Mouse (Mus musculus) megakaryocyte-erythroid progenitor cell, adult 5-6 weeks (primary cell): ENCODE results near the gene Flcn. TPM values are rescaled to one million over a fixed set of nuclear protein-coding genes. Genes with fewer than 3 reads are reported as not detected.

ENCODE experiments used
- ATAC-seq: replicated peaks from 2 replicates; pipeline ENCODE4 v1.8.0; 2016; ENCODE audit warnings: mild to moderate bottlenecking, inconsistent platforms; ENCODE audit not compliant: severe bottlenecking, poor library complexity, low FRiP score, low TSS enrichment
- total RNA-seq, 2 experiments: library from RNA; stranded (forward) in 1 of 2; stranded (reverse) in 1 of 2; fragments of 200-1000, 215-1000 nt in 1 of 2; fragments of >200 nt in 1 of 2; fragmentation: Nextera tagmentation in 1 of 2; gene quantifications; 2 replicates each; pipeline ENCODE4 v1.2.3; 2014 to 2017

Flcn gene
- total RNA-seq, 2 experiments from 2014 or later: 21.1 to 31.1 TPM

- ATAC-seq: no peak
Observed at GRCm38 (mm10) chr11:59775435-59776148, 34.2 kb downstream of the Flcn start.

GRCm38 (mm10) chr11:59774522-59774921, 35.3 kb downstream of the Flcn start:
- peak; percentile 66 for ATAC-seq

GRCm38 (mm10) chr11:59772902-59773301, 36.9 kb downstream of the Flcn start:
- no peak for ATAC-seq

- ATAC-seq: no peak
Observed at GRCm38 (mm10) chr11:59772291-59772690, 37.5 kb downstream of the Flcn start.

DNA sequence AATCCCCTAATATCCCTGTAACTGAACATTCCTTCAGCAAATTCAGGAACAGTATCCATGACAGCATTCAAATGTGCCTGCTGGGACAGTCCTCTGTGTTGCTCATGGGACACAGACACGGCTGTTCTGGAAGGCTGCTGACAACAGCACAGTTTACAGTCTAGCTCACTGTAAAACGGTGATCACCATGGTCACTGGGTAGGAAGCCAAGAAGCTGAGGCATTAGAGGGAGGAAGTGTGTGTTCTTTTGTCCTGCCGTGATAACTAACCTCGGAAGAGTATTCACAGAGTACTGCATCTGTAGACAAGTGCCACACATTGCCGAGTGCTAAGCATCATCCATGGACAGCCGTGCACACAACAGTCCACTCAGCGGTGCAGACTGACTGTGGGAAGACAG, 39.1 kb downstream of the Flcn start:
- 0 out of 2 replicates have a peak, but pooled peaks have one; percentile 34 for ATAC-seq

GRCm38 (mm10) chr11:59769738-59770137, 40.1 kb downstream of the Flcn start:
- ATAC-seq: no peak

DNA sequence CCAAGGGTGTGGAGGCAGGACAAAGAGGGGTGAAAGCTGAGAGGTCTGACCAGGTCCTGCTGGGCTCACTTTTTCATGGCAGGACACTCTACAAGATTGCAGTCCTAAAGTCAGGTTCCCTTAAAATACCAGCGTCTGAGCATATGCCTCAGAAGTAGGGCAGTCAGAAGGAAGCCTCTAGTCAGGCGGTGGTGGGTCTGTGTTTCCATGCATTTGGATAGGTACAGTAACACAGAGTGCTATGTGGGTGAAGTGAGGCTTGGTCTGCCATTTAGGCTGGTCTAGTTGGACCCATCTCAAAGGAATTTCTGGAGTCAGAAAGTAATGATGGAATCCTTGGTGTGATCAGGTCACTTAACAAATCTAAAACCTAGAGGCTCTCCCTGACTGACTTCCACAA, 40.5 kb downstream of the Flcn start:
- no peak for ATAC-seq

- no peak for ATAC-seq
Observed at GRCm38 (mm10) chr11:59760796-59761195, 49.0 kb downstream of the Flcn start.

- no peak; the same call in 1 of the 2 replicates for ATAC-seq
Observed at GRCm38 (mm10) chr11:59759626-59760025, 50.2 kb downstream of the Flcn start.

DNA sequence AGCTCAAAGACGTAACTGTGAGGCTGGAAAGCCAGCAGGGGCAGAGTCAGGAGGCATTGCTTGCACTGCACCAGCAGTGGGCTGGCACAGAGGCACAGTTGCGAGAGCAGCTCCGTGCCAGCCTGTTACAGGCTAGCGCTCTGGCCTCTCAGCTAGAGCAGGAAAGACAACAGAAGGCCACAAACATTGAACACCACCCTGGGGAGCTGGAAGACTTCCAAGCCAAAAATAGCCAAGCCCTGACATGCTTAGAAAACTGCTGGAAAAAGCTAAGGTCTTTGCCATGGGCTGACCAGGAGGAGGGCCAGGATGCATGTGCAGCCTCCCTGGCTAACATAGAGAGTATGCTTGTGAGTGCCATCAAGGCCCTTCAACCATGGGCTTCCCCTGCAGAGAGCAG, 50.6 kb downstream of the Flcn start:
- no peak for ATAC-seq

GRCm38 (mm10) chr11:59758191-59758985, 51.4 kb downstream of the Flcn start:
- ATAC-seq: no peak

DNA sequence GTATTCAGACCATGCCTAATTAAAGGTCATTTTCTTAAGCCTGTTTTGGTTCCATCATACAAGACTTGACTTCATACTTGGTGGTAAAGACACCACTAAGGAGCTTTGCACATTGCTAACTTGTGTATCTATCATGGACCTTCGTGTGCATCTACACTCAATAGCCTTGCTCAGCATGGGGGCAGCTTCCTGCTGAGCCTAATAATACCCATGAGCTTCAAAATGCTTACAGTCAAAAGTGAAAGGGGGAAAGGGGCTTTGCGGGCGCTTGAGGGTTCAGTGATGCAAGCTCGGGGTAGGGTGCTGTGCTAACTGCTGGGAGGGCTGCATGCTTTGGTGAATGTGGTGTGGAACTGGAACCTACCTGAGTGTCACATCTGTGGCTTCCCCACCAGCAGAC, 53.5 kb downstream of the Flcn start:
- ATAC-seq: no peak

DNA sequence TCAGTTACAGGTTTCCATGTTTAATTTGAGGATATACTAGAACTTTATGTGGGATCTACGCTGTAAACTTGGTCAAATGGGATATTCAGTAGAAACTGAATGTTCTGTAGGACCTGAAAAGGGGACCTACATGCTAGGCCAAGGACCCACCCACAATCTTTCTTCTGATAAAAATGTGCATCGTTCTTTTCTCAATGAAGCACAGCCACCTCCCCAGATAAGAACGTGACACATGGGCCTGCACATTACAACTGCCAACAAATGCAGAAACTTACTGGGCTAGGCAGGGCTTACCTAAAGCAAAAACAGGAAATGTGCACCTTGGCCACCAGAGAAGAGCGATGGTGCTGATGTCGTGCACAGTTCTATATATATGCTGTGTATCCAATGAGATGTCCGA, 55.3 kb downstream of the Flcn start:
- no peak for ATAC-seq

GRCm38 (mm10) chr11:59749050-59749449, 60.8 kb downstream of the Flcn start:
- ATAC-seq: no peak

DNA sequence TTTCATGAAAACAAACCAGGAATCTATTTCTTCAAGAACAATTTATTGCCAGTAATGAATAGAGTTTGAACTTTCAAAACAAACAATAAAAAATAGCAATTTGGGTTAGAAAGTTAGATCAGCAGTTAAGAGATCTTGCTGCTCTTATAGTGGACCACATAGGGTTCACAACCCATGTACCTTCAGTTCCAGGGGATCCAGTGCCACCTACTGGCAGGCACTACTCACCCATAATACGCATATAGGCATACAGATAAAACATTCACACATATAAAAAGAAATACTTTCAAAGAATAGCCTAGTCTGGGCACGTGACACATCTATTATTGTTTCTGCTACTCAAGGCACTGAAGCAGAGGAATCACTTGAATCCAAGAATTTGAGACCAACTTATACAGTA, 63.2 kb downstream of the Flcn start:
- ATAC-seq: 0 out of 2 replicates have a peak, but pooled peaks have one; percentile 62

DNA sequence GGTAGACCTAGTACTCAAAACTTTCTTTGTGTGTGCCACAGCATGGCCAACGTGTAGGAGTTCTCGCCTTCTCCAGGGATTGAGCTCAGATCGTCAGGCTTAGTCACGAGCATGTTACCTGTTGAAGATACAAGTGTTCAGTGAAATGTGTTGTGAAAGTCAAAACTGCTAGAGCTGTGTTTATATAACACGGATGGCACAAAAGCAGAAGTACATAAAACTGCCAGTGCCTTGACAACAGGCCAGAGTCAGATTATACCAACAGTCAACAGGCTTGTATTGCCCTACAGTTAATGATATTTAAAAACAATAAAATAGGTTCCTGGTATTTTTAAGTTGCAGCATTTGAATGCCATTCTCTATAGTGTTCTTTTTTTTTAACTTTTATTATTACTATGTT, 64.0 kb downstream of the Flcn start:
- ATAC-seq: no peak

DNA sequence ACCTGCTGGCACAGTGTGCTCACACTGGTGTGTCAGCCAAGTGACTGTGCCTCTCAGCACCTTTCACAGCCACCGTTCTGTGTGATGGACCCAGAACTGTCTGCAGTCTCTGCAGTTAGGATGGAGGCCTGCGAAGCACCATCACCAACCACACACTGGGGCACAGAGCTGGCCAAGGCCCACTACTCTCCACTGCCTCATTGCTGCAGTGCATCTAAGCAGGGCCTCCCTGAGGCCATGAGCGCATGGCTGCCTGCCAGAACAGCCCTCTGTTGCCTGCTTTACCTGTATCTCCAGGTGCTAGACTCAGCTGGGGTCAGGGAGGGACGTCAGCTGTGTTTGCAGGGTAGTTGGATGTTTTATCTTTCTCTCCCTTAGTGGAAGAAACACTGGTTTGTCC, 65.4 kb downstream of the Flcn start:
- no peak for ATAC-seq

DNA sequence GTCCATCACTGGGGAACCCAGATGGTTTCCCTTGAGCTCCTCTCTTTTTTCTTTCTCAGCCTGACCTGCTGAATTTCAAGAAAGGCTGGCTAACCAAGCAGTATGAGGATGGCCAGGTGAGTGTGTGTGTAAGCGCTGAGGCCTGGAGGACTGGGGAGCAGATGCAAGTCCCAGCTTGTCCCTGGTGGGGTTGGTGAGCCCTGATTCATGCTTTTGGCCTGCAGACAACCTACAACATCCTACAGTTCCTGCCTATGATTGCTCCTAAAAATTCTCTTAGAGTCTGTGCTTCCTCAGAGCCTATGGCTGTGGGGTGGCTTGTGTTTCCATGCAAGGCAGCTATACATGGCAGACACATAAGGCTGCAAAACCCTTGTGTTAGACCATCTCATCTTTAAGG, 66.1 kb downstream of the Flcn start:
- no peak for ATAC-seq

DNA sequence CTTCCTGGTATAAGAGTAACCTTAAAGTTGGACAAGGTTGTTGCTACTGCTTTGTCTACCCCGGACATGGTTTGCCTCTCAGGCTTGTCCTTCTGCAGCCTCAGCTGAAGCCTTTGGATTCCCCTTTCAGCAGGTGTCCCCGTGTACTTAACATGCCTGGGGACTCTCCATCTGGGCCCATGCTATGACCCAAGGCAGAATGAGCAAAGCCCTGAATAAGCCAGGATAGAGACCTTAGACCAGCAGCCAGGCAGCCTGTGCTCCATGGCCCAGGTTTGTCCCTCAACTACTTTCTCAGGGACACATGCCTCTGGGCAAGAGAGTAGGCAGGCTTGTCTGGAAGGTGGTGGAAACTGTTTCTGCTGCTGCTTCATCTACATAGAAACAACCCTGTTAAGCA, 66.5 kb downstream of the Flcn start:
- ATAC-seq: no peak

DNA sequence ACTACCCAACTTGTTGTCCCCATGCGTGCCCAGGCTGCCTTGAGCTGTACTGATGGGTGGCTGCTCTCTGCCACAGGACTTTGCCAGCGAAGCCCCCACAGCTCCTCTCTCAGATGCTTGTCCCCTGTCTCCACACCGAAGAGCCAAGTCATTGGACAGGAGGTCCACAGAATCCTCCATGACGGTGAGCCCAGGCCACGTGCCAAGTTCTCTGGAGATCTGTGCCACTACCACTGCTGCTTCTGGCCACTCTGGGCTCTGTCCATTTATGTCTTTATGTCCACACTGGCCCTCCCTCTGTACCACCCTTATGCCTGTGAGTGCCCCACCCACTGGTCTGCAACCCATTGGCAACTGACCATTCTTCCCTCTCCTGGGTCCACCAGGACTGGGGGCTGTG, 67.9 kb downstream of the Flcn start:
- no peak for ATAC-seq
